Mouse (Mus musculus) MEL (cell line): Measurements from ENCODE around the gene Atl3. TPM values are rescaled to one million over a fixed set of nuclear protein-coding genes. Genes with fewer than 3 reads are reported as not detected.
A peak's percentile ranks its signal among the peaks of the same experiment; 100 is the strongest.

Experiments
- DNase-seq: peaks from one replicate; pipeline ENCODE4 v3.0.0; 2011; ENCODE audit warnings: low read depth, low spot score
- H3K27ac ChIP-seq: 2 replicates; pipeline ENCODE4 v1.5.1; 2012; ENCODE audit warnings: low read depth, mild to moderate bottlenecking, control low read depth, low read length, moderate library complexity; ENCODE audit not compliant: control insufficient read depth
- H3K27me3 ChIP-seq, 2 experiments: fragments of 150-350 bp in 1 of 2; sonication (generic) in 1 of 2; 2 replicates each; pipeline ENCODE4 v1.6.1; 2012; ENCODE audit warnings: low read length in 2 of 2, mild to moderate bottlenecking in 2 of 2, improper control_type of control experiment in 1 of 2, moderate library complexity in 1 of 2; ENCODE audit not compliant: insufficient read depth in 2 of 2, control insufficient read depth in 1 of 2
- H3K36me3 ChIP-seq, 2 experiments: 2 replicates each; pipeline ENCODE4 v1.6.1; 2012 to 2014; ENCODE audit warnings: low read length in 2 of 2, improper control_type of control experiment in 1 of 2, inconsistent platforms in 1 of 2, mild to moderate bottlenecking in 1 of 2; ENCODE audit not compliant: insufficient read depth in 2 of 2, control insufficient read depth in 1 of 2
- H3K4me1 ChIP-seq, 2 experiments: fragments of 150-350 bp in 1 of 2; sonication (generic) in 1 of 2; 2 replicates each; pipeline ENCODE4 v1.6.1; 2012; ENCODE audit warnings: low read length in 2 of 2, improper control_type of control experiment in 1 of 2, mild to moderate bottlenecking in 1 of 2; ENCODE audit not compliant: insufficient read depth in 2 of 2, control insufficient read depth in 1 of 2
- H3K4me3 ChIP-seq, 2 experiments: fragments of 150-350 bp in 1 of 2; sonication (generic) in 1 of 2; 2 replicates each; pipeline ENCODE4 v1.5.1; 2012; ENCODE audit warnings: low read depth in 2 of 2, low read length in 2 of 2, mild to moderate bottlenecking in 2 of 2, moderate library complexity in 2 of 2, control low read depth in 1 of 2, improper control_type of control experiment in 1 of 2; ENCODE audit not compliant: control insufficient read depth in 1 of 2, insufficient read depth in 1 of 2
- H3K79me2 ChIP-seq: 2 replicates; pipeline ENCODE4 v1.6.1; 2012; ENCODE audit warnings: mild to moderate bottlenecking, low read length, moderate library complexity; ENCODE audit not compliant: control insufficient read depth, poor library complexity, insufficient read depth
- H3K9ac ChIP-seq: 2 replicates; pipeline ENCODE4 v1.6.1; 2012; ENCODE audit warnings: low read depth, mild to moderate bottlenecking, control low read depth, low read length, moderate library complexity; ENCODE audit not compliant: control insufficient read depth, poor library complexity, severe bottlenecking
- H3K9me3 ChIP-seq: fragments of 150-350 bp; sonication (generic); replicated peaks from 2 replicates; pipeline ENCODE4 v1.6.1; 2012; ENCODE audit warnings: mild to moderate bottlenecking, low read length, improper control_type of control experiment, moderate library complexity; ENCODE audit not compliant: insufficient read depth
- BHLHE40 ChIP-seq: IDR thresholded peaks from 2 replicates; pipeline ENCODE4 v1.6.1; 2012; ENCODE audit warnings: low read depth, mild to moderate bottlenecking, inconsistent platforms, low read length, improper control_type of control experiment, borderline replicate concordance
- CTCF ChIP-seq, 3 experiments: IDR thresholded peaks in 2 of 3; conservative IDR thresholded peaks in 1 of 3; 2 replicates each; pipeline ENCODE4 v1.5.1; 2011 to 2012; ENCODE audit warnings: low read length in 3 of 3, low read depth in 2 of 3, mild to moderate bottlenecking in 2 of 3, improper control_type of control experiment in 1 of 3, inconsistent platforms in 1 of 3, mixed read lengths in 1 of 3, moderate library complexity in 1 of 3; ENCODE audit not compliant: control insufficient read depth in 1 of 3, insufficient read depth in 1 of 3, poor library complexity in 1 of 3, severe bottlenecking in 1 of 3
- ELF1 ChIP-seq: IDR thresholded peaks from 2 replicates; pipeline ENCODE4 v1.6.1; 2014; ENCODE audit warnings: low read depth, mild to moderate bottlenecking, inconsistent platforms, low read length, improper control_type of control experiment, moderate library complexity
- EP300 ChIP-seq, 2 experiments: IDR thresholded peaks; 2 replicates each; pipeline ENCODE4 v1.6.1; 2011; ENCODE audit warnings: improper control_type of control experiment in 2 of 2, low read length in 2 of 2, low read depth in 1 of 2, mild to moderate bottlenecking in 1 of 2
- GABPA ChIP-seq: IDR thresholded peaks from 2 replicates; pipeline ENCODE4 v1.6.1; 2012; ENCODE audit warnings: low read depth, mild to moderate bottlenecking, inconsistent platforms, low read length, improper control_type of control experiment, moderate library complexity
- GATA1 ChIP-seq: IDR thresholded peaks from 2 replicates; pipeline ENCODE4 v1.6.1; 2011; ENCODE audit warnings: low read depth, low read length, improper control_type of control experiment
- HCFC1 ChIP-seq: IDR thresholded peaks from 2 replicates; pipeline ENCODE4 v1.6.1; 2012; ENCODE audit warnings: low read depth, mild to moderate bottlenecking, inconsistent platforms, low read length, improper control_type of control experiment, moderate library complexity
- JUND ChIP-seq: IDR thresholded peaks from 2 replicates; pipeline ENCODE4 v1.6.1; 2011; ENCODE audit warnings: low read depth, mild to moderate bottlenecking, improper control_type of control experiment, low read length
- KAT2A ChIP-seq: conservative IDR thresholded peaks from 2 replicates; pipeline ENCODE4 v1.6.1; 2012; ENCODE audit warnings: low read depth, low read length, improper control_type of control experiment, inconsistent platforms
- MAFK ChIP-seq: IDR thresholded peaks from 2 replicates; pipeline ENCODE4 v1.6.1; 2011; ENCODE audit warnings: low read depth, mild to moderate bottlenecking, low read length, improper control_type of control experiment, borderline replicate concordance
- MAZ ChIP-seq: IDR thresholded peaks from 2 replicates; pipeline ENCODE4 v1.6.1; 2012; ENCODE audit warnings: low read depth, mild to moderate bottlenecking, inconsistent platforms, low read length, improper control_type of control experiment
- MEF2A ChIP-seq: IDR thresholded peaks from 2 replicates; pipeline ENCODE4 v1.6.1; 2014; ENCODE audit warnings: low read depth, mild to moderate bottlenecking, inconsistent platforms, low read length, improper control_type of control experiment; ENCODE audit not compliant: poor library complexity, insufficient replicate concordance, severe bottlenecking; ENCODE audit errors: extremely low read depth
- MXI1 ChIP-seq: IDR thresholded peaks from 2 replicates; pipeline ENCODE4 v1.6.1; 2011; ENCODE audit warnings: mild to moderate bottlenecking, low read depth, low read length, improper control_type of control experiment
- MYB ChIP-seq: IDR thresholded peaks from 2 replicates; pipeline ENCODE4 v1.6.1; 2011; ENCODE audit warnings: mild to moderate bottlenecking, low read depth, low read length, improper control_type of control experiment
- MYC ChIP-seq: IDR thresholded peaks from 2 replicates; pipeline ENCODE4 v1.6.1; 2011; ENCODE audit warnings: low read depth, mild to moderate bottlenecking, low read length, improper control_type of control experiment, moderate library complexity
- NRF1 ChIP-seq: IDR thresholded peaks from 2 replicates; pipeline ENCODE4 v1.6.1; 2014; ENCODE audit warnings: low read depth, mild to moderate bottlenecking, inconsistent platforms, low read length, improper control_type of control experiment, moderate library complexity; ENCODE audit not compliant: poor library complexity, insufficient read depth, severe bottlenecking
- POLR2A ChIP-seq, 2 experiments: IDR thresholded peaks; 2 replicates each; pipeline ENCODE4 v1.6.1; 2011 to 2012; ENCODE audit warnings: low read length in 2 of 2, mild to moderate bottlenecking in 2 of 2, control low read depth in 1 of 2, improper control_type of control experiment in 1 of 2, low read depth in 1 of 2, moderate library complexity in 1 of 2; ENCODE audit not compliant: control insufficient read depth in 1 of 2, insufficient read depth in 1 of 2, poor library complexity in 1 of 2
- POLR2AphosphoS2 ChIP-seq: IDR thresholded peaks from 2 replicates; pipeline ENCODE4 v1.6.1; 2011; ENCODE audit warnings: low read length, improper control_type of control experiment
- POLR2AphosphoS5 ChIP-seq: IDR thresholded peaks from 2 replicates; pipeline ENCODE4 v1.6.1; 2012; ENCODE audit warnings: low read depth, borderline replicate concordance, mild to moderate bottlenecking, inconsistent platforms, low read length, moderate library complexity, mixed read lengths
- RAD21 ChIP-seq: IDR thresholded peaks from 2 replicates; pipeline ENCODE4 v1.6.1; 2011; ENCODE audit warnings: mild to moderate bottlenecking, low read depth, low read length, improper control_type of control experiment
- RCOR1 ChIP-seq: IDR thresholded peaks from 2 replicates; pipeline ENCODE4 v1.6.1; 2012; ENCODE audit warnings: low read depth, mild to moderate bottlenecking, inconsistent platforms, low read length, improper control_type of control experiment
- SIN3A ChIP-seq: IDR thresholded peaks from 2 replicates; pipeline ENCODE4 v1.6.1; 2012; ENCODE audit warnings: low read length, improper control_type of control experiment, inconsistent platforms
- SMC3 ChIP-seq: IDR thresholded peaks from 2 replicates; pipeline ENCODE4 v1.6.1; 2011; ENCODE audit warnings: low read depth, low read length, improper control_type of control experiment
- TAL1 ChIP-seq: IDR thresholded peaks from 2 replicates; pipeline ENCODE4 v1.6.1; 2012; ENCODE audit warnings: mild to moderate bottlenecking, inconsistent platforms, low read length, moderate library complexity, mixed read lengths
- TBP ChIP-seq: IDR thresholded peaks from 2 replicates; pipeline ENCODE4 v1.8.0; 2011; ENCODE audit warnings: low read depth, low read length, improper control_type of control experiment
- TCF12 ChIP-seq: IDR thresholded peaks from 2 replicates; pipeline ENCODE4 v1.6.1; 2014; ENCODE audit warnings: low read depth, mild to moderate bottlenecking, inconsistent platforms, low read length, improper control_type of control experiment, moderate library complexity
- UBTF ChIP-seq: IDR thresholded peaks from 2 replicates; pipeline ENCODE4 v1.6.1; 2012; ENCODE audit warnings: low read depth, mild to moderate bottlenecking, inconsistent platforms, low read length, improper control_type of control experiment, moderate library complexity, borderline replicate concordance; ENCODE audit not compliant: insufficient read depth
- USF1 ChIP-seq: IDR thresholded peaks from 2 replicates; pipeline ENCODE4 v1.6.1; 2014; ENCODE audit warnings: low read depth, mild to moderate bottlenecking, inconsistent platforms, low read length, improper control_type of control experiment, moderate library complexity
- USF2 ChIP-seq, 2 experiments: IDR thresholded peaks; 2 replicates each; pipeline ENCODE4 v1.6.1; 2011 to 2012; ENCODE audit warnings: improper control_type of control experiment in 2 of 2, low read length in 2 of 2, borderline replicate concordance in 1 of 2, inconsistent platforms in 1 of 2, low read depth in 1 of 2, mild to moderate bottlenecking in 1 of 2; ENCODE audit not compliant: insufficient read depth in 1 of 2
- ZC3H11A ChIP-seq: IDR thresholded peaks from 2 replicates; pipeline ENCODE4 v1.6.1; 2012; ENCODE audit warnings: low read depth, mild to moderate bottlenecking, inconsistent platforms, low read length, improper control_type of control experiment
- ZKSCAN1 ChIP-seq: IDR thresholded peaks from 2 replicates; pipeline ENCODE4 v1.6.1; 2012; ENCODE audit warnings: low read depth, mild to moderate bottlenecking, inconsistent platforms, low read length, improper control_type of control experiment, moderate library complexity
- polyA plus RNA-seq, 2 experiments: library from polyadenylated mRNA; stranded (reverse) in 1 of 2; unstranded in 1 of 2; fragments of >175 nt in 1 of 2; fragments of >200 nt in 1 of 2; gene quantifications; 2 replicates each; pipeline versions ENCODE4 v1.2.1 to v1.2.4; 2012; ENCODE audit warnings: low replicate concordance in 2 of 2, low read depth in 1 of 2; ENCODE audit not compliant: insufficient read length in 2 of 2, insufficient read depth in 1 of 2, missing spikeins in 1 of 2
- total RNA-seq: library from RNA; depleted of rRNA; stranded (reverse); fragments of 300-350 nt; gene quantifications from 2 replicates; pipeline ENCODE4 v1.2.3, GENCODE M21; 2012

Atl3 gene
- total and polyA plus RNA-seq, 3 experiments = 15.3 to 16.4 TPM; not detected in 1

DNA sequence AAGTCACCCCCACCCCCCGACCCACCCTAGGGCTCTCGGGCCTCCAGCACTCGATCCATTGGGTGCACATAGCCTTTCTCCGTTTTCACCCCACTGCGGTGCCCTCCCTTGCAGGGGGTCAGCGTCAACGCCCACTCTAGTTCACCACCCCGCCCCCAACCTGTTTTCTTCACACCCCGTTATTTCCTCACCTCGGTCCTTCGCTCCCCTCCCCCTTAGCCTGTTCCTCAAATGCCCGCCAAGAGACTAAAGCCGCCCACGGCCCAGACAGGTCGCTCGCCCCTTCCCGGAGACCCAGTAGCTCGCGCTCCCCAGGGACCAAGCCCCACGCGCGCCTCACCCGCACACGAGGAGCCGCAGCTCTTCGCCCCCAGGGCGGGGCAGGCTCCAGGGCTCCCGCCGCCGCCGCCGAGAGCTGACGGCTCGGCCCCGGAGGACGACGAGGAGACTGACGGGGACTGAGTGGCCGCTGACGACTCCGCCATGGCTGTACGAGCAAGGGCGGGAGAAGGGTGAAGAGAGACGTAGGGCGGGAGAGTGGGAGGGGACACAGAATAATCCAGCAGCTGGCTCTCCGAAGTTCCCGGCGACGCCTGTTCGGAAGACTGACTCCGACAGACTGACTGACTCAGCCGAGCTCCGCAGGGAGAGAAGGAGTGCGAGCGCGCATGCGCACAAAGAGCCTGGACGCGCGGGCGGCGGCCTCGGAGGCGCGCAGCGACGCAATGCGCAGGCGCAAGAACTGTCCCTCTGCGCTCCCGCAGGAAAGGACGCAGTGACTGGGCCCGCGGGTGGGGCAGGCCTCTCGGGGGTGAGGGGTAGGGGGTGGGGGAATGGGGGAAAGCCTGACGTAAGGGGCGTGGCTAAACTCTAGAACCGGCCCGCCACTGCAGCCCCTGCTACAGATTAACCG, 11.0 kb upstream of the Atl3 start, which contains the start of gene Rtn3 (continued):
- TF ChIP-seq MAFK = no peak; the same call in 1 of the 2 replicates
- no peak for TF ChIP-seq TAL1
- no peak for TF ChIP-seq USF2 (IDR thresholded peaks at IDR 0.05; ENCODE audit: borderline replicate concordance in 1 of 2, insufficient read depth in 1 of 2, low read depth in 1 of 2, low read length in 2 of 2)
- TF ChIP-seq KAT2A = no peak
- TF ChIP-seq, all 39 proteins: peak for 16

DNA sequence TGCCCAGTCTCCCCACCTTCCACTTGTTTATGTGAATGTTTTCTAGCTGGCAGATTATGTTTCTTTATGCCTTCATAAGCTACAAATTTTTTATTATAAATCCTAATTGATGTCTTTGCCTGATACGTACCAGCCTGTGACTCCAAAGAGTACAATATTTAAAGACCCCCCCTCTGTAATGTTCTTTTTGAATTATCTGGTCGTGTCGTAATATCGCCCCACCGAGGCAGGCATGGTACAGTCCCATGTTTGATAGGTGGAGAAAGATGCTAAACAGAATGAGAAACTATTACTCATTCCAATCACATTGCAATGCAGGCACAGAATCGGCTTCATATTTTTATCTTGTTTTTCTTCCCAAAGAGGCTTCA, 10.3 kb upstream of the Atl3 start:
- peak overlapping the region; percentile 51 for H3K9ac ChIP-seq
- H3K4me1 ChIP-seq = peaks cover 16 to 17% of the 10 kb centered on the region in 2 experiments
- H3K79me2 ChIP-seq = peaks cover 37% of the 10 kb centered on the region
- no peaks in the 10 kb centered on the region for H3K27me3 ChIP-seq
- H3K36me3 ChIP-seq = peaks cover 0 to 39% of the 10 kb centered on the region in 2 experiments; a peak in 2 of 4 replicates
- peak overlapping the region; percentile 49 for H3K27ac ChIP-seq
- no peaks in the 10 kb centered on the region for H3K9me3 ChIP-seq
- peak overlapping the region; percentile 52 to 75 for H3K4me3 ChIP-seq
- DNase-seq = peak; percentile 92
- no peak for TF ChIP-seq MYB
- TF ChIP-seq MXI1 = peak; percentile 26; the same call in 1 of the 2 replicates
- TF ChIP-seq JUND = no peak
- peak; percentile 87 for TF ChIP-seq SIN3A
- peak; percentile 19; the same call in 1 of the 2 replicates for TF ChIP-seq BHLHE40
- peak; percentile 62 for TF ChIP-seq GATA1
- TF ChIP-seq EP300 (IDR thresholded peaks at IDR 0.05; ENCODE audit: low read depth in 1 of 2, low read length in 2 of 2) = 0 out of 4 replicates have a peak, but pooled peaks of 1 of the 2 experiments have one; percentile 9
- TF ChIP-seq MAZ = no peak
- no peak for TF ChIP-seq UBTF
- TF ChIP-seq RCOR1 = no peak
- no peak; a peak in 1 of 4 replicates for TF ChIP-seq POLR2A (IDR thresholded peaks at IDR 0.05; ENCODE audit: control insufficient read depth in 1 of 2, insufficient read depth in 1 of 2, low read depth in 1 of 2, low read length in 2 of 2, poor library complexity in 1 of 2)
- no peak for TF ChIP-seq USF1
- no peak; a peak in 1 of 6 replicates for TF ChIP-seq CTCF (IDR thresholded peaks at IDR 0.05 in 2 of 3, conservative IDR thresholded peaks at IDR 0.05 in 1 of 3; ENCODE audit: control insufficient read depth in 1 of 3, insufficient read depth in 1 of 3, low read depth in 2 of 3, low read length in 3 of 3, poor library complexity in 1 of 3, severe bottlenecking in 1 of 3)
- TF ChIP-seq HCFC1 = peak; percentile 54
- TF ChIP-seq MAFK = no peak
- no peak for TF ChIP-seq NRF1
- TF ChIP-seq POLR2AphosphoS5 = no peak
- TF ChIP-seq ELF1 = 0 out of 2 replicates have a peak, but pooled peaks have one; percentile 6
- TF ChIP-seq SMC3 = no peak
- no peak for TF ChIP-seq POLR2AphosphoS2
- TF ChIP-seq TBP = no peak
- no peak for TF ChIP-seq RAD21
- no peak for TF ChIP-seq TCF12
- TF ChIP-seq ZC3H11A = no peak
- no peak for TF ChIP-seq GABPA
- TF ChIP-seq ZKSCAN1 = no peak
- TF ChIP-seq TAL1 = no peak
- TF ChIP-seq USF2 (IDR thresholded peaks at IDR 0.05; ENCODE audit: borderline replicate concordance in 1 of 2, insufficient read depth in 1 of 2, low read depth in 1 of 2, low read length in 2 of 2) = no peak
- TF ChIP-seq KAT2A = no peak
- TF ChIP-seq MYC = 0 out of 2 replicates have a peak, but pooled peaks have one; percentile 58
- no peak for TF ChIP-seq MEF2A
